Mouse (Mus musculus) embryonic facial prominence, embryonic 11.5 days (tissue): ENCODE data around the gene Bmp8b. TPM values are rescaled to one million over a fixed set of nuclear protein-coding genes. Genes with fewer than 3 reads are reported as not detected.

ENCODE experiments used
- ATAC-seq: fragments of 200-750 bp; cut with Nextera tagmentation; replicated peaks from 2 replicates; pipeline ENCODE4 v1.8.0; 2017; ENCODE audit warnings: low read depth; ENCODE audit not compliant: insufficient number of reproducible peaks, low FRiP score, low TSS enrichment
- DNase-seq: peaks from one replicate; pipeline ENCODE4 v3.0.0-alpha.2; 2015; ENCODE audit warnings: low spot score
- H3K27ac ChIP-seq: fragments of 300-500 bp; sonication (generic); replicated peaks from 2 replicates; pipeline ENCODE4 v1.5.1; 2014; ENCODE audit warnings: mild to moderate bottlenecking, low read depth, low read length, control low read depth
- H3K27me3 ChIP-seq: fragments of 300-500 bp; sonication (generic); 2 replicates; pipeline ENCODE4 v1.6.1; 2014; ENCODE audit warnings: mild to moderate bottlenecking, low read length, moderate library complexity, mixed read lengths; ENCODE audit not compliant: control insufficient read depth, insufficient read depth
- H3K36me3 ChIP-seq: fragments of 300-500 bp; sonication (generic); replicated peaks from 2 replicates; pipeline ENCODE4 v1.6.1; 2014; ENCODE audit warnings: low read depth, mild to moderate bottlenecking, low read length, moderate library complexity, mixed read lengths; ENCODE audit not compliant: control insufficient read depth, insufficient read depth
- H3K4me1 ChIP-seq: fragments of 300-500 bp; sonication (generic); 2 replicates; pipeline ENCODE4 v1.6.1; 2014; ENCODE audit warnings: low read length, mixed read lengths; ENCODE audit not compliant: control insufficient read depth, insufficient read depth
- H3K4me2 ChIP-seq: fragments of 300-500 bp; sonication (generic); 2 replicates; pipeline ENCODE4 v1.6.1; 2014; ENCODE audit warnings: low read depth, mild to moderate bottlenecking, control low read depth, low read length, moderate library complexity
- H3K4me3 ChIP-seq: fragments of 300-500 bp; sonication (generic); 2 replicates; pipeline ENCODE4 v1.5.1; 2014; ENCODE audit warnings: low read depth, low read length, control low read depth
- H3K9ac ChIP-seq: fragments of 300-500 bp; sonication (generic); replicated peaks from 2 replicates; pipeline ENCODE4 v1.6.1; 2014; ENCODE audit warnings: mild to moderate bottlenecking, control low read depth, low read length
- H3K9me3 ChIP-seq: fragments of 300-500 bp; sonication (generic); replicated peaks from 2 replicates; pipeline ENCODE4 v1.6.1; 2016; ENCODE audit warnings: mild to moderate bottlenecking, low read length, inconsistent platforms, mixed read lengths; ENCODE audit not compliant: control insufficient read depth
- WGBS: fragments of 180-500 bp; shearing (Covaris S2); extraction: QIAGEN DNeasy Blood & Tissue Kit; methylation state at CpG from one replicate; pipeline ENCODE4 v1.1.7; 2014; 5-methylcytosine and 5-hydroxymethylcytosine counted together
- polyA plus RNA-seq: library from polyadenylated mRNA; unstranded; fragments of >200 nt; fragmentation: Nextera tagmentation; extraction: Ambion mirVana; gene quantifications from 2 replicates; pipeline ENCODE4 v1.2.1, GENCODE M21; 2014

Gene Bmp8b
- polyA plus RNA-seq, 1 experiment from 2014 or later = 0.84 TPM

- no peak overlapping the region for H3K27ac ChIP-seq
Observed at GRCm38 (mm10) chr4:123080791-123081190, 24.2 kb upstream of the Bmp8b start.

GRCm38 (mm10) chr4:123082283-123083163 is 22.4 kb upstream of the Bmp8b start:
- Histone ChIP-seq H3K27me3 (no peaks in the 10 kb centered on the region), H3K4me2 (no peak overlapping the region), H3K36me3 (no peaks in the 10 kb centered on the region), H3K4me3 (no peak overlapping the region), H3K27ac (no peak overlapping the region), H3K9ac (no peak overlapping the region), H3K9me3 (no peaks in the 10 kb centered on the region), H3K4me1 (no peaks in the 10 kb centered on the region)
- peak; percentile 54 for ATAC-seq
- peak; percentile 77 for DNase-seq
- WGBS = 69% methylated on average over 20 of the region's 20 CpGs

More at GRCm38 (mm10) chr4:123080791-123081190, 24.2 kb upstream of the Bmp8b start:
- Histone ChIP-seq H3K36me3 (no peaks in the 10 kb centered on the region), H3K9ac (no peak overlapping the region), H3K4me2 (no peak overlapping the region), H3K27me3 (no peaks in the 10 kb centered on the region), H3K4me1 (no peaks in the 10 kb centered on the region), H3K9me3 (no peaks in the 10 kb centered on the region), H3K4me3 (no peak overlapping the region)
- 47% methylated on average over 13 of the region's 13 CpGs for WGBS
- no peak for DNase-seq
- no peak for ATAC-seq

- ATAC-seq (no peak), DNase-seq (no peak)
- no peaks in the 10 kb centered on the region for H3K27me3 ChIP-seq
- no peak overlapping the region for H3K27ac ChIP-seq
- no peak overlapping the region for H3K4me2 ChIP-seq
- H3K4me3 ChIP-seq = no peak overlapping the region
- H3K4me1 ChIP-seq = no peaks in the 10 kb centered on the region
- no peak overlapping the region for H3K9ac ChIP-seq
- no peaks in the 10 kb centered on the region for H3K36me3 ChIP-seq
- no peaks in the 10 kb centered on the region for H3K9me3 ChIP-seq
- 69% methylated on average over 13 of the region's 13 CpGs for WGBS
Observed at GRCm38 (mm10) chr4:123083323-123083902, 21.6 kb upstream of the Bmp8b start.

- H3K9ac ChIP-seq = no peak overlapping the region
- no peak for DNase-seq
- H3K27ac ChIP-seq = no peak overlapping the region
- H3K9me3 ChIP-seq = no peaks in the 10 kb centered on the region
- no peaks in the 10 kb centered on the region for H3K36me3 ChIP-seq
- no peak overlapping the region for H3K4me3 ChIP-seq
- ATAC-seq = no peak
- H3K27me3 ChIP-seq = no peaks in the 10 kb centered on the region
- H3K4me2 ChIP-seq = no peak overlapping the region
- WGBS = 69% methylated on average over 2 of the region's 2 CpGs
- H3K4me1 ChIP-seq = no peaks in the 10 kb centered on the region
Observed at GRCm38 (mm10) chr4:123085290-123085689, 19.7 kb upstream of the Bmp8b start.

- Histone ChIP-seq H3K4me2 (no peak overlapping the region), H3K36me3 (no peaks in the 10 kb centered on the region), H3K4me1 (no peaks in the 10 kb centered on the region), H3K9me3 (no peaks in the 10 kb centered on the region), H3K9ac (no peak overlapping the region), H3K4me3 (no peak overlapping the region), H3K27ac (no peak overlapping the region), H3K27me3 (no peaks in the 10 kb centered on the region)
- ATAC-seq (no peak), DNase-seq (no peak)
- WGBS = 86% methylated on average over 4 of the region's 4 CpGs
Observed at GRCm38 (mm10) chr4:123086381-123086780, 18.6 kb upstream of the Bmp8b start.

- Histone ChIP-seq H3K9ac (no peak overlapping the region), H3K4me1 (no peaks in the 10 kb centered on the region), H3K9me3 (no peaks in the 10 kb centered on the region), H3K4me2 (no peak overlapping the region), H3K36me3 (no peaks in the 10 kb centered on the region), H3K4me3 (no peak overlapping the region), H3K27me3 (no peaks in the 10 kb centered on the region), H3K27ac (no peak overlapping the region)
- 66% methylated on average over 5 of the region's 5 CpGs for WGBS
- ATAC-seq (no peak), DNase-seq (no peak)
Observed at GRCm38 (mm10) chr4:123092621-123093020, 12.3 kb upstream of the Bmp8b start.

GRCm38 (mm10) chr4:123093064-123093776 is 11.7 kb upstream of the Bmp8b start:
- Histone ChIP-seq H3K27me3 (no peaks in the 10 kb centered on the region), H3K4me3 (no peak overlapping the region), H3K4me1 (no peaks in the 10 kb centered on the region), H3K27ac (no peak overlapping the region), H3K9ac (no peak overlapping the region), H3K9me3 (no peaks in the 10 kb centered on the region), H3K4me2 (no peak overlapping the region), H3K36me3 (no peaks in the 10 kb centered on the region)
- DNase-seq (peak; percentile 55), ATAC-seq (peak; percentile 78)
- 49% methylated on average over 17 of the region's 17 CpGs for WGBS

GRCm38 (mm10) chr4:123093869-123094268 is 11.1 kb upstream of the Bmp8b start:
- peak; percentile 14; the same call in 1 of the 2 replicates for ATAC-seq
- DNase-seq = no peak
- WGBS = 59% methylated on average over 9 of the region's 9 CpGs

More at GRCm38 (mm10) chr4:123093869-123094268, 11.1 kb upstream of the Bmp8b start:
- no peaks in the 10 kb centered on the region for H3K36me3 ChIP-seq
- no peak overlapping the region for H3K4me2 ChIP-seq
- no peaks in the 10 kb centered on the region for H3K27me3 ChIP-seq
- H3K9ac ChIP-seq = no peak overlapping the region
- H3K27ac ChIP-seq = no peak overlapping the region
- no peaks in the 10 kb centered on the region for H3K4me1 ChIP-seq
- H3K9me3 ChIP-seq = no peaks in the 10 kb centered on the region
- H3K4me3 ChIP-seq = no peak overlapping the region
